Mouse (Mus musculus) intestine, embryonic 14.5 days (tissue): ENCODE results near the gene Kpna2. TPM values are rescaled to one million over a fixed set of nuclear protein-coding genes. Genes with fewer than 3 reads are reported as not detected.

Source experiments
- ATAC-seq: fragments of 200-750 bp; cut with Nextera tagmentation; replicated peaks from 2 replicates; pipeline ENCODE4 v1.8.0; 2017; ENCODE audit warnings: low read depth, moderate number of reproducible peaks, moderate TSS enrichment, moderate library complexity; ENCODE audit not compliant: low FRiP score, low TSS enrichment
- DNase-seq: peaks from one replicate; pipeline ENCODE4 v3.0.0-alpha.2; 2018; ENCODE audit warnings: low spot score
- H3K27ac ChIP-seq: fragments of 300-500 bp; sonication (generic); 2 replicates; pipeline ENCODE4 v1.5.1; 2014; ENCODE audit warnings: low read depth, mild to moderate bottlenecking, control low read depth
- H3K27me3 ChIP-seq: fragments of 300-500 bp; sonication (generic); replicated peaks from 2 replicates; pipeline ENCODE4 v1.6.1; 2014; ENCODE audit warnings: low read length, control low read depth; ENCODE audit not compliant: control insufficient read depth, insufficient read depth
- H3K36me3 ChIP-seq: fragments of 300-500 bp; sonication (generic); 2 replicates; pipeline ENCODE4 v1.6.1; 2014; ENCODE audit warnings: low read length, control low read depth; ENCODE audit not compliant: control insufficient read depth, insufficient read depth
- H3K4me1 ChIP-seq: fragments of 300-500 bp; sonication (generic); replicated peaks from 2 replicates; pipeline ENCODE4 v1.6.1; 2014; ENCODE audit warnings: low read length, control low read depth, mixed read lengths; ENCODE audit not compliant: control insufficient read depth, insufficient read depth
- H3K4me2 ChIP-seq: fragments of 300-500 bp; sonication (generic); 2 replicates; pipeline ENCODE4 v1.6.1; 2014; ENCODE audit warnings: low read length
- H3K4me3 ChIP-seq: fragments of 300-500 bp; sonication (generic); 2 replicates; pipeline ENCODE4 v1.5.1; 2014; ENCODE audit warnings: low read depth, low read length, control low read depth, mixed read lengths
- H3K9ac ChIP-seq: fragments of 300-500 bp; sonication (generic); 2 replicates; pipeline ENCODE4 v1.6.1; 2014; ENCODE audit warnings: mild to moderate bottlenecking, low read length
- H3K9me3 ChIP-seq: fragments of 300-500 bp; sonication (generic); 2 replicates; pipeline ENCODE4 v1.6.1; 2016; ENCODE audit warnings: low read length, control low read depth; ENCODE audit not compliant: control insufficient read depth
- WGBS: fragments of 180-500 bp; shearing (Covaris S2); extraction: QIAGEN DNeasy Blood & Tissue Kit; methylation state at CpG from one replicate; pipeline ENCODE4 v1.1.7; 2014; 5-methylcytosine and 5-hydroxymethylcytosine counted together
- polyA plus RNA-seq: library from polyadenylated mRNA; unstranded; fragments of >200 nt; fragmentation: Nextera tagmentation; extraction: Ambion mirVana; gene quantifications from 2 replicates; pipeline ENCODE4 v1.2.1, GENCODE M21; 2014

Kpna2 gene
- 416 and 452 TPM in 2 replicates for polyA plus RNA-seq

DNA sequence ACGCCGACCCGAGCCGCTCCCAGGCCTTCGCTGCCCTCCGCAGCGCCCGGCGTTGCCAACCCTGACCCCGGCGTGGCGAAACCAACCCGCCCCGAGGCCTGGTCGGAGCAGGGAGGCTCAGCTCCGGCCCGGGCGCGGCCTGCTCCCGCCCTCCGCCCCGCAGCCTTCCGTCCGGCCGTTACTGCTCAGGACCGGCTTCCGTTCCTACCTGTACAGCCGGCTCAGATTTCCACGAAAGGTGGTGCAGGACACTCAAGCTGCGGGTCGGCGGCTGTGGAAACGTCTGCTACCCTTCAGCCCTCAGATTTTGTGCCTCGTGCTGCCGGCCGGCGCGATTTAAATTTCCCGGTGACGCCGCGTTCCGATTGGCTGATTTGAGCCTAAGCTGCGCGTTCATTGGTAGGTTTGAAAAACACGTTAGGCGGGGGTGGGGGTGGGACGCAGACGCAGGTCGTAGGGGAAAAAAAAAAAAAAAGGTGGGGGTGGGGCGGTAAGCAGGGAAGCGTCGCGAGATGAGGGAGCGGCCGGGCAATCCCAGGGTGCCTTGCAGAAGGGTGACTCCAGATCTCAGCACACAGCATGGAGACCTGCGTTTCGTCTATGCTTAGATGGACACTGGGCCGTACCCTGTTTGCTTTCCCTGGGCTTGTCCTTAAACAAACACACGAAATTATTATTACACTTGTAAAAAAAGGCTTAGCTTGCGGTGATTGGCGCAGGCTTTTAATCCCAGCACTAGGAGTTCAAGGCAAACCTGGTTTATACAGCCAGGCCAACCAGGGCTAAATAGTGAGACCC, at the start of gene Kpna2:
Gene Kpna2, minus strand, starts transcription at position 391 of the 798 bp plus-strand sequence.
- Histone ChIP-seq H3K36me3 (peaks cover 31% of the 10 kb centered on the region), H3K27me3 (no peaks in the 10 kb centered on the region), H3K4me3 (peak within 1 kb of the TSS; percentile 71), H3K4me2 (peak within 1 kb of the TSS; percentile 62), H3K9ac (peak within 1 kb of the TSS; percentile 88), H3K27ac (peak within 1 kb of the TSS; percentile 88), H3K9me3 (no peaks in the 10 kb centered on the region), H3K4me1 (peaks cover 6% of the 10 kb centered on the region; the same call in 1 of the 2 replicates)
- DNase-seq (peak; percentile 96), ATAC-seq (peak; percentile 94)
- WGBS, result 1% methylated on average over 60 of the region's 62 CpGs

DNA sequence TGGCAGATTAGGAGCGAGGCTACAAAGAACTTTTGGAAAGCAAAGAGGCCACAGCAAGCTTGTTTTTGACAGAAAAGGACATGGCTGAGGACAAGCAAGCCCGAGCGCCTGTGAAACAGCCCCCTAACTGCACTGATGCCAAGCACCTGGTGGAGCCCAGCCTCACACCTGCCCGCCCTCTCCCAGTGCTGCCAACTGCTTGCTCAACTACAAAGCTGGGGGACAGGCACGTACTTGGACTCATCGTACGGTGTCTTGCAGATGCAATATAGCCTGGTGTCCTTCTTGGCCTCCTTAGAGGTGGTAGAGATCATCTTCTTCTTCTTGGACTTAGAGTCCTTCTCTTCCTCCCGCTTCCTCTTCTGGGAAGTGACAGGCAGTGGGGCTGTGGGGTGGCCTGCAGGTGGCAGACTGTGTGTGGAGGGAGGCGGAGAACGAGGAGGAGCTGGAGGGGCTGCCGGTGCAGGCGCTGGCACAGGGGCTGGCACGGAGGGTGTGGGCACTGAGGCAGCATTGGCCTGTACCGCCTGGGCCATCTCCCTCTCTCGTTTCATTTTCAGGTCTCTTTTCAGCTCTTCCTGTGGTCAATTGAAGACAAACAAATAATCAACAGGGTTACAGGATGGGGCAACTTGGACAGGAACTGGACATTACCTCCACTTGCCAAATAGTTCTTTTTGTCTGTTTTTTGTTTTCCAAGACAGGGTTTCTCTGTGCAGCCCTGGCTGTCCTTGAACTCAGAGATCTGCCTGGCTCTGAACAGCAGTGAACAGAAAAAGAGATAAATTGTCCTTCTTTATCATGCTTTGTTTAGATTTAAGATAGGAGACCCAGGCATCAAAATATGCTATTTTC, 47.7 kb upstream of the Kpna2 start:
- no peak for ATAC-seq
- H3K27ac ChIP-seq, result no peak overlapping the region
- no peak overlapping the region for H3K4me3 ChIP-seq
- H3K9me3 ChIP-seq, result no peaks in the 10 kb centered on the region
- no peak overlapping the region for H3K9ac ChIP-seq
- H3K36me3 ChIP-seq, result peaks cover 68% of the 10 kb centered on the region
- H3K27me3 ChIP-seq, result no peaks in the 10 kb centered on the region
- no peak overlapping the region for H3K4me2 ChIP-seq
- no peak for DNase-seq
- H3K4me1 ChIP-seq, result no peaks in the 10 kb centered on the region
- 91% methylated on average over 15 of the region's 15 CpGs for WGBS

DNA sequence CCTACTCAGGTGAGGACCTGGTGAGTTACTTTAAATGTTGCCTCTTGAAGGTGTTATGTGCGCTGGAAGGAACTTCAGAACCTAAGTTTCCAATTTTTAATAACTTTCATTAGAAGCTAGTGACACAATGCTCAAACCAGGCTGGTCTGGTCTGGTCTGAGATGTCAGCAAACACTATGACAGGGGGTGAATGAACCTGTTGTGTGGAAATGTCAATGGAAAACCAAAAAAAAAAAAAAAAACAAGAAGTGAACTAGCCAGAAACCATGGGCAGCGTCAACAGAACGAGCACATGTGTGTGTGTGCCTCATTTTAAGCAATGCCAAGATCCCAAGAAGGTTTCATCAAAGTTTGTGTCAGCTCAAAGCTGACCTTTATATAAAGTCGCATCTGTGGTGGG, 46.2 kb upstream of the Kpna2 start:
- Histone ChIP-seq H3K27ac (no peak overlapping the region), H3K9ac (no peak overlapping the region), H3K4me1 (no peaks in the 10 kb centered on the region), H3K9me3 (no peaks in the 10 kb centered on the region), H3K36me3 (peaks cover 74% of the 10 kb centered on the region), H3K4me2 (no peak overlapping the region), H3K27me3 (no peaks in the 10 kb centered on the region), H3K4me3 (no peak overlapping the region)
- 91% methylated on average over 4 of the region's 4 CpGs for WGBS
- ATAC-seq (no peak), DNase-seq (no peak)

GRCm38 (mm10) chr11:107044321-107044720, 45.0 kb upstream of the Kpna2 start:
- Histone ChIP-seq H3K4me2 (no peak overlapping the region), H3K27ac (no peak overlapping the region), H3K4me1 (no peaks in the 10 kb centered on the region), H3K36me3 (peaks cover 86% of the 10 kb centered on the region), H3K27me3 (no peaks in the 10 kb centered on the region), H3K9ac (no peak overlapping the region), H3K9me3 (no peaks in the 10 kb centered on the region), H3K4me3 (no peak overlapping the region)
- ATAC-seq (peak; percentile 47; the same call in 1 of the 2 replicates), DNase-seq (peak; percentile 75)
- WGBS, result 42% methylated on average over 5 of the region's 5 CpGs

- Histone ChIP-seq H3K36me3 (peaks cover 96% of the 10 kb centered on the region), H3K27ac (no peak overlapping the region), H3K4me2 (no peak overlapping the region), H3K9ac (no peak overlapping the region), H3K4me3 (no peak overlapping the region), H3K9me3 (no peaks in the 10 kb centered on the region), H3K4me1 (no peaks in the 10 kb centered on the region), H3K27me3 (no peaks in the 10 kb centered on the region)
- ATAC-seq (no peak), DNase-seq (no peak)
- 92% methylated on average over 11 of the region's 11 CpGs for WGBS
Measured at GRCm38 (mm10) chr11:107043361-107043760, 44.0 kb upstream of the Kpna2 start.

- H3K4me3 ChIP-seq, result no peak overlapping the region
- H3K27me3 ChIP-seq, result no peaks in the 10 kb centered on the region
- H3K4me1 ChIP-seq, result no peaks in the 10 kb centered on the region
- ATAC-seq, result no peak
- H3K4me2 ChIP-seq, result no peak overlapping the region
- H3K9ac ChIP-seq, result no peak overlapping the region
- no peak overlapping the region for H3K27ac ChIP-seq
- WGBS, result 97% methylated on average over 3 of the region's 3 CpGs
- no peak for DNase-seq
- peaks cover 92% of the 10 kb centered on the region for H3K36me3 ChIP-seq
- H3K9me3 ChIP-seq, result no peaks in the 10 kb centered on the region
Measured at GRCm38 (mm10) chr11:107041396-107041795, 42.1 kb upstream of the Kpna2 start.

DNA sequence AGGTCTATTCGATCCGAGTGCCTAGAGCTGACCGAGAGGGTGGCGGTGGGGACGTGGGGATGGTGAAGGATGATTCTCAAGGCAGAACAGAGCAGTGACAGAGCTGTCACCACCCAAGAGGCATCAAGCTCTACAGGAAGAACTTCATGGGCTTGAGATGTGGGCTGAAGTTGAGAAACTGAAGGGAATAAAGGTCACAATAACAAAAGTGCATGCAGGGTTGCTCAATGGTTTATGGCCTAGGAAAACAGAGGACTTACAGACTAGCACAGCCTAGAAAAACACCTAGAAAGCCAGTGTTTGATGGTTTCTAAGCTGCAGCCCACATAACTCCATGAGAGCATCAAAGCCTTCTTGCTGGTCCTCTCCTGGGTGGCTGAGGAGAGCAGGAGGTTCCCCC, 40.1 kb upstream of the Kpna2 start:
- Histone ChIP-seq H3K9me3 (no peaks in the 10 kb centered on the region), H3K27ac (no peak overlapping the region), H3K4me1 (no peaks in the 10 kb centered on the region), H3K4me2 (no peak overlapping the region), H3K9ac (no peak overlapping the region), H3K36me3 (peaks cover 89% of the 10 kb centered on the region), H3K27me3 (no peaks in the 10 kb centered on the region), H3K4me3 (no peak overlapping the region)
- no peak for DNase-seq
- WGBS, result 93% methylated on average over 5 of the region's 5 CpGs
- ATAC-seq, result no peak

GRCm38 (mm10) chr11:107034085-107034810, 34.9 kb upstream of the Kpna2 start:
- peaks cover 39% of the 10 kb centered on the region for H3K36me3 ChIP-seq
- ATAC-seq (no peak), DNase-seq (no peak)
- no peak overlapping the region for H3K4me3 ChIP-seq
- H3K9me3 ChIP-seq, result no peaks in the 10 kb centered on the region
- no peak overlapping the region for H3K27ac ChIP-seq
- H3K27me3 ChIP-seq, result no peaks in the 10 kb centered on the region
- no peaks in the 10 kb centered on the region for H3K4me1 ChIP-seq
- 87% methylated on average over 10 of the region's 10 CpGs for WGBS
- H3K9ac ChIP-seq, result no peak overlapping the region
- no peak overlapping the region for H3K4me2 ChIP-seq
